Mouse (Mus musculus): ENCODE data around the gene Zcwpw1.

DNA sequence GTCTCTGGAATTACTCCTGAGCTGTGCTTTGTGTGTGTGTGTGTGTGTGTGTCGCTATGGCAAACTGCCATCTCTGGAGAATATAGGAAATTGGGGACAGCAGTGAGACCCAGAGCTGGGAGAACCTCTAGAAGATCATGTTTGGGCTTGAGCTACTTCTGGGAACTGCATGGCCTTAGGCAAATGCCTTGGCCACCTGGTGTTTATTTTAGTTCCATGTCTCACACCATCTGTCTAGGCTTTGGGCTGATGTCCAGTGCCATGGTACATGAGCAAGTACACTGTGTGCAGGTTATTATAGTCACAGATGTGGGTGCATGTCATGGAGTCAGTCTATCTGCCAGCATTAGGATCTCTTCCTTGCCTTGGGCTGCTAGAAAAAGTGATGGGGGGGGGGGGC is 35.0 kb downstream of the Zcwpw1 start:
- TF ChIP-seq CTCF (IDR thresholded peaks at IDR 0.05; ENCODE audit: low read depth) (no peak), EP300 (IDR thresholded peaks at IDR 0.05; ENCODE audit: low read depth) (no peak)
